ENCODE assay signal across 8 mouse cellular contexts in genomic region chr7:110164712-110165122, GRCm38 (mm10). TPM values are rescaled to one million over a fixed set of nuclear protein-coding genes. Genes with fewer than 3 reads are reported as not detected.
DNase-seq lines count a peak whose midpoint lies in the region; ATAC-seq and TF ChIP-seq lines count a peak whose summit lies in the region.

No protein-coding gene starts in this region.

- ATAC-seq in forebrain, embryonic 11.5 days (replicated peaks; ENCODE audit: low FRiP score): peak; percentile 95
- peak; percentile 92 for ATAC-seq in heart, embryonic 16.5 days (replicated peaks; ENCODE audit: extremely low read depth, insufficient read depth, low FRiP score)
- ATAC-seq in liver, embryonic 15.5 days (ENCODE audit: insufficient read depth): peak; percentile 94
- peak; percentile 97 for ATAC-seq in neural tube, embryonic 12.5 days (ENCODE audit: low FRiP score, low read depth)

- TF ChIP-seq POLR2A in CH12.LX (IDR thresholded peaks at IDR 0.05; ENCODE audit: low read depth, low read length): peak; percentile 74

- H3K9ac ChIP-seq in CH12.LX (ENCODE audit: insufficient read depth, low read depth): peak overlapping the region; percentile 88
- peak overlapping the region; percentile 73 for H3K9ac ChIP-seq in forebrain, embryonic 11.5 days (ENCODE audit: low read length)
- peak overlapping the region; percentile 80 for H3K9ac ChIP-seq in heart, embryonic 16.5 days (ENCODE audit: low read length)
- H3K9ac ChIP-seq in liver, embryonic 15.5 days: peak overlapping the region; percentile 61
- H3K9ac ChIP-seq in neural tube, embryonic 12.5 days: peak overlapping the region; percentile 59

- H3K27me3 ChIP-seq in CH12.LX (replicated peaks): no peaks in the 10 kb centered on the region
- no peaks in the 10 kb centered on the region for H3K27me3 ChIP-seq in forebrain, embryonic 11.5 days (ENCODE audit: control insufficient read depth, insufficient read depth, low read length)
- H3K27me3 ChIP-seq in heart, embryonic 16.5 days (ENCODE audit: control insufficient read depth, insufficient read depth, low read length): no peaks in the 10 kb centered on the region
- no peaks in the 10 kb centered on the region for H3K27me3 ChIP-seq in liver, embryonic 15.5 days
- no peaks in the 10 kb centered on the region for H3K27me3 ChIP-seq in neural tube, embryonic 12.5 days (replicated peaks)

- H3K4me1 ChIP-seq in CH12.LX (ENCODE audit: control insufficient read depth in 1 of 2, insufficient read depth in 2 of 2): peaks cover 6 to 40% of the 10 kb centered on the region in 2 experiments
- H3K4me1 ChIP-seq in forebrain, embryonic 11.5 days (replicated peaks; ENCODE audit: control insufficient read depth, insufficient read depth, low read length): no peaks in the 10 kb centered on the region; the same call in 1 of the 2 replicates
- no peaks in the 10 kb centered on the region for H3K4me1 ChIP-seq in heart, embryonic 16.5 days (ENCODE audit: control insufficient read depth, insufficient read depth, low read length)
- peaks cover 18% of the 10 kb centered on the region for H3K4me1 ChIP-seq in liver, embryonic 15.5 days (replicated peaks)
- H3K4me1 ChIP-seq in neural tube, embryonic 12.5 days: no peaks in the 10 kb centered on the region

- TF ChIP-seq CTCF in CH12.LX (conservative IDR thresholded peaks at IDR 0.05 in 1 of 2, IDR thresholded peaks at IDR 0.05 in 1 of 2; ENCODE audit: low read depth in 2 of 2, low read length in 2 of 2): peak; percentile 24 to 99; a peak in 2 of 4 replicates

- WGBS in forebrain, embryonic 11.5 days: under 1% methylated on average over 20 of the region's 20 CpGs
- WGBS in heart, embryonic 16.5 days: under 1% methylated on average over 20 of the region's 20 CpGs
- under 1% methylated on average over 20 of the region's 20 CpGs for WGBS in liver, embryonic 15.5 days (ENCODE audit: insufficient replicate concordance)
- under 1% methylated on average over 20 of the region's 20 CpGs for WGBS in neural tube, embryonic 12.5 days

- H3K4me2 ChIP-seq in CH12.LX (ENCODE audit: insufficient read depth, low read depth, poor library complexity, severe bottlenecking): peak overlapping the region; percentile 60; the same call in 1 of the 2 replicates
- H3K4me2 ChIP-seq in forebrain, embryonic 11.5 days (ENCODE audit: low read depth, low read length, severe bottlenecking): peak overlapping the region; percentile 96
- peak overlapping the region; percentile 87 for H3K4me2 ChIP-seq in heart, embryonic 16.5 days (ENCODE audit: low read depth, low read length)
- peak overlapping the region; percentile 96 for H3K4me2 ChIP-seq in liver, embryonic 15.5 days
- H3K4me2 ChIP-seq in neural tube, embryonic 12.5 days (replicated peaks): peak overlapping the region; percentile 77

- peak; percentile 100 for TF ChIP-seq RAD21 in CH12.LX (IDR thresholded peaks at IDR 0.05; ENCODE audit: low read depth, low read length)

- peak; percentile 95 for DNase-seq in CH12.LX (ENCODE audit: extremely low read depth)
- DNase-seq in c-Kit-positive CD71-positive TER-119-negative erythroid progenitor cells, embryonic 14.5 days (ENCODE audit: low read depth): peak; percentile 90
- peak; percentile 96 for DNase-seq in forebrain, embryonic 11.5 days (ENCODE audit: low spot score)
- peak; percentile 93 to 96 for DNase-seq in kidney, postnatal 36 days
- DNase-seq in telencephalon, adult 2 months (ENCODE audit: low read depth, low spot score): peak; percentile 76

- H3K27ac ChIP-seq in CH12.LX (ENCODE audit: insufficient read depth, low read depth): peak overlapping the region; percentile 97
- H3K27ac ChIP-seq in forebrain, embryonic 11.5 days (ENCODE audit: low read depth, low read length): peak overlapping the region; percentile 73
- peak overlapping the region; percentile 95 for H3K27ac ChIP-seq in heart, embryonic 16.5 days (ENCODE audit: low read length)
- H3K27ac ChIP-seq in liver, embryonic 15.5 days (replicated peaks): peak overlapping the region; percentile 86
- peak overlapping the region; percentile 38 for H3K27ac ChIP-seq in neural tube, embryonic 12.5 days

- peak overlapping the region; percentile 45 to 56 (median 49) for H3K4me3 ChIP-seq in CH12.LX (replicated peaks in 1 of 3; ENCODE audit: low read depth in 2 of 3, low read length in 2 of 3, poor library complexity in 1 of 3)
- H3K4me3 ChIP-seq in forebrain, embryonic 11.5 days (ENCODE audit: low read depth, low read length): peak overlapping the region; percentile 40
- peak overlapping the region; percentile 54 for H3K4me3 ChIP-seq in heart, embryonic 16.5 days (ENCODE audit: low read length)
- H3K4me3 ChIP-seq in liver, embryonic 15.5 days (replicated peaks): peak overlapping the region; percentile 63
- peak overlapping the region; percentile 46 for H3K4me3 ChIP-seq in neural tube, embryonic 12.5 days

- H3K36me3 ChIP-seq in CH12.LX (replicated peaks in 1 of 2; ENCODE audit: control insufficient read depth in 1 of 2, insufficient read depth in 1 of 2, low read length in 1 of 2): no peaks in the 10 kb centered on the region
- no peaks in the 10 kb centered on the region for H3K36me3 ChIP-seq in forebrain, embryonic 11.5 days (ENCODE audit: control insufficient read depth, insufficient read depth, low read length)
- no peaks in the 10 kb centered on the region for H3K36me3 ChIP-seq in heart, embryonic 16.5 days (ENCODE audit: control insufficient read depth, insufficient read depth)
- H3K36me3 ChIP-seq in liver, embryonic 15.5 days (replicated peaks): no peaks in the 10 kb centered on the region
- H3K36me3 ChIP-seq in neural tube, embryonic 12.5 days: no peaks in the 10 kb centered on the region

- TF ChIP-seq EP300 in CH12.LX (IDR thresholded peaks at IDR 0.05; ENCODE audit: low read length): peak; percentile 57; the same call in 1 of the 2 replicates

- in situ Hi-C loops in CH12.LX (cut with MboI; ENCODE audit: low pct_ligation_motif_present, low pct_unique_long_range_greater_than_20kb, low sequenced_read_pairs): loop anchor here (5.0 to 25.0 kb wide), 3 partner anchors 100 to 463 kb away; partner anchors contain the start of gene Adm

- H3K9me3 ChIP-seq in CH12.LX (replicated peaks; ENCODE audit: low read length): peaks cover 3% of the 10 kb centered on the region
- no peaks in the 10 kb centered on the region for H3K9me3 ChIP-seq in forebrain, embryonic 11.5 days (ENCODE audit: control insufficient read depth, low read length)
- H3K9me3 ChIP-seq in heart, embryonic 16.5 days (replicated peaks; ENCODE audit: control insufficient read depth, low read length): no peaks in the 10 kb centered on the region
- no peaks in the 10 kb centered on the region for H3K9me3 ChIP-seq in liver, embryonic 15.5 days (replicated peaks)
- H3K9me3 ChIP-seq in neural tube, embryonic 12.5 days: no peaks in the 10 kb centered on the region

- H3K79me2 ChIP-seq in CH12.LX (replicated peaks; ENCODE audit: control insufficient read depth, extremely low read depth, insufficient read depth, poor library complexity, severe bottlenecking): no peaks in the 10 kb centered on the region

- dilution Hi-C loops in CH12.LX (cut with MboI; ENCODE audit: extremely low pct_ligation_motif_present, extremely low pct_unique_long_range_greater_than_20kb, low sequenced_read_pairs): no loop called here

TF ChIP-seq in CH12.LX, 34 proteins besides CTCF, POLR2A, EP300 and RAD21 (continues in another document):
- TF ChIP-seq MXI1 (IDR thresholded peaks at IDR 0.05; ENCODE audit: low read depth, low read length) (no peak), BHLHE40 (IDR thresholded peaks at IDR 0.05; ENCODE audit: low read depth, low read length) (peak; percentile 67), E2F4 (IDR thresholded peaks at IDR 0.05; ENCODE audit: insufficient replicate concordance, low read depth, low read length) (no peak; the same call in 1 of the 2 replicates), RCOR1 (conservative IDR thresholded peaks at IDR 0.05; ENCODE audit: low read depth, low read length) (no peak), IRF4 (IDR thresholded peaks at IDR 0.05; ENCODE audit: low read depth, low read length) (peak; percentile 74), KAT2A (IDR thresholded peaks at IDR 0.05; ENCODE audit: insufficient replicate concordance, low read length) (no peak), MAFK (IDR thresholded peaks at IDR 0.05; ENCODE audit: insufficient replicate concordance, low read length) (no peak), TBP (conservative IDR thresholded peaks at IDR 0.05; ENCODE audit: low read depth, low read length) (peak; percentile 92), CHD2 (IDR thresholded peaks at IDR 0.05; ENCODE audit: low read length) (peak; percentile 10; the same call in 1 of the 2 replicates), UBTF (IDR thresholded peaks at IDR 0.05; ENCODE audit: low read depth, low read length) (0 out of 2 replicates have a peak, but pooled peaks have one; percentile 59), SMC3 (IDR thresholded peaks at IDR 0.05; ENCODE audit: low read depth, low read length) (peak; percentile 97), ELF1 (IDR thresholded peaks at IDR 0.05; ENCODE audit: low read depth, low read length) (peak; percentile 79), ZC3H11A (IDR thresholded peaks at IDR 0.05; ENCODE audit: low read depth, low read length) (peak; percentile 93), MAZ (IDR thresholded peaks at IDR 0.05; ENCODE audit: low read depth, low read length) (0 out of 2 replicates have a peak, but pooled peaks have one; percentile 31), PAX5 (IDR thresholded peaks at IDR 0.05; ENCODE audit: low read length) (no peak), JUN (IDR thresholded peaks at IDR 0.05; ENCODE audit: insufficient read depth, low read depth, low read length) (no peak)

RNA-seq across cellular contexts. Expression of gene Wee1, which starts 42.9 kb away (rescaled TPM):
- total RNA-seq in CH12.LX (2012; rRNA removed) (10.1 and 12.3 TPM in 2 replicates), CH12.LX (2014; rRNA removed) (12.2 and 14.2 TPM in 2 replicates)
- 26.9 and 30.3 TPM in 2 replicates for polyA plus RNA-seq in CH12.LX (2012; ENCODE audit: insufficient read length, low read depth)
- polyA plus RNA-seq in forebrain, embryonic 11.5 days (2014; fragmentation: Nextera tagmentation; extraction: Ambion mirVana): 42.3 and 45.6 TPM in 2 replicates
- 20.8 and 20.9 TPM in 2 replicates for polyA plus RNA-seq in heart, embryonic 16.5 days (2015; fragmentation: Nextera tagmentation; extraction: Ambion mirVana)
- 9.0 and 9.1 TPM in 2 replicates for polyA plus RNA-seq in liver, embryonic 15.5 days (2015; fragmentation: Nextera tagmentation; extraction: Ambion mirVana)
- 23.2 and 24.1 TPM in 2 replicates for polyA plus RNA-seq in neural tube, embryonic 12.5 days (2016; fragmentation: Nextera tagmentation; extraction: Ambion mirVana)

RNA-seq across cellular contexts. Expression of gene Swap70, which starts 56.8 kb away (rescaled TPM):
- total RNA-seq in CH12.LX (2012; rRNA removed): 296 and 297 TPM in 2 replicates
- total RNA-seq in CH12.LX (2014; rRNA removed): 398 and 409 TPM in 2 replicates
- 370 and 388 TPM in 2 replicates for polyA plus RNA-seq in CH12.LX (2012; ENCODE audit: insufficient read length, low read depth)
- 22.7 and 26.5 TPM in 2 replicates for polyA plus RNA-seq in forebrain, embryonic 11.5 days (2014; fragmentation: Nextera tagmentation; extraction: Ambion mirVana)
- 21.4 and 22.3 TPM in 2 replicates for polyA plus RNA-seq in heart, embryonic 16.5 days (2015; fragmentation: Nextera tagmentation; extraction: Ambion mirVana)
- polyA plus RNA-seq in liver, embryonic 15.5 days (2015; fragmentation: Nextera tagmentation; extraction: Ambion mirVana): 7.8 and 9.0 TPM in 2 replicates
- polyA plus RNA-seq in neural tube, embryonic 12.5 days (2016; fragmentation: Nextera tagmentation; extraction: Ambion mirVana): 17.8 and 19.0 TPM in 2 replicates

Comparison
In these comparisons a context has a peak if more than half of its experiments do, and no peak if none do; other contexts are left out.
1. Peak in every context shown above with its lines: DNase-seq, ATAC-seq, H3K4me3 ChIP-seq and H3K27ac ChIP-seq.
2. H3K27ac ChIP-seq: peak in every context shown above with its lines; median percentile 97 in CH12.LX; 95 in heart, embryonic 16.5 days; 86 in liver, embryonic 15.5 days; 73 in forebrain, embryonic 11.5 days; 38 in neural tube, embryonic 12.5 days.
3. RNA of gene Swap70, which starts 56.8 kb away (polyA plus RNA-seq): 370 to 388 TPM in CH12.LX; 22.7 to 26.5 TPM in forebrain, embryonic 11.5 days, 21.4 to 22.3 TPM in heart, embryonic 16.5 days, 17.8 to 19.0 TPM in neural tube, embryonic 12.5 days and 7.8 to 9.0 TPM in liver, embryonic 15.5 days; every median in the first group is over 10 times any median in the second.